Mouse (Mus musculus): ENCODE measurements at regions not wholly inside any gene's neighbourhood (a gene's known extent, or its start where the extent isn't known, plus 50 kb on each side); places are given as distances from the start of the nearest gene placed in this dataset.

- TF ChIP-seq CTCF (IDR thresholded peaks at IDR 0.05; ENCODE audit: low read depth, low read length) (no peak), EP300 (IDR thresholded peaks at IDR 0.05; ENCODE audit: insufficient read depth, low read depth, low read length) (no peak)
These were observed 114.8 kb upstream of the Wdr75 start for GRCm38 (mm10) chr1:45679964-45680709.
